Mouse (Mus musculus) CH12.LX (cell line): ENCODE measurements around the gene Asb12. TPM values are rescaled to one million over a fixed set of nuclear protein-coding genes. Genes with fewer than 3 reads are reported as not detected.

Experiments
- DNase-seq: peaks from one replicate; pipeline ENCODE4 v3.0.0-alpha.2; 2013; ENCODE audit errors: extremely low read depth
- H3K27ac ChIP-seq: 2 replicates; pipeline ENCODE4 v1.5.1; 2012; ENCODE audit warnings: low read depth, mild to moderate bottlenecking, control low read depth, moderate library complexity; ENCODE audit not compliant: insufficient read depth
- H3K27me3 ChIP-seq: replicated peaks from 2 replicates; pipeline ENCODE3; 2012; ENCODE audit warnings: inconsistent platforms
- H3K36me3 ChIP-seq, 2 experiments: replicated peaks in 1 of 2; 2 replicates each; pipeline versions ENCODE3 to v1.6.1; 2012; ENCODE audit warnings: inconsistent platforms in 1 of 2, low read length in 1 of 2, mild to moderate bottlenecking in 1 of 2, mixed read lengths in 1 of 2, moderate library complexity in 1 of 2; ENCODE audit not compliant: control insufficient read depth in 1 of 2, insufficient read depth in 1 of 2
- H3K4me1 ChIP-seq, 2 experiments: 2 replicates each; pipeline ENCODE4 v1.6.1; 2012; ENCODE audit warnings: inconsistent platforms in 1 of 2, moderate library complexity in 1 of 2; ENCODE audit not compliant: insufficient read depth in 2 of 2, control insufficient read depth in 1 of 2
- H3K4me2 ChIP-seq: 2 replicates; pipeline ENCODE4 v1.6.1; 2012; ENCODE audit warnings: low read depth, mild to moderate bottlenecking, control low read depth; ENCODE audit not compliant: poor library complexity, insufficient read depth, severe bottlenecking
- H3K4me3 ChIP-seq, 3 experiments: fragments of 150-350 bp in 1 of 3; sonication (generic) in 1 of 3; replicated peaks in 1 of 3; 2 replicates each; pipeline versions ENCODE3 to v1.5.1; 2011 to 2012; ENCODE audit warnings: low read depth in 2 of 3, low read length in 2 of 3, mild to moderate bottlenecking in 2 of 3, moderate library complexity in 2 of 3, control low read depth in 1 of 3, improper control_type of control experiment in 1 of 3, inconsistent platforms in 1 of 3, mixed read lengths in 1 of 3; ENCODE audit not compliant: poor library complexity in 1 of 3
- H3K79me2 ChIP-seq: replicated peaks from 2 replicates; pipeline ENCODE4 v1.6.1; 2012; ENCODE audit warnings: mild to moderate bottlenecking, moderate library complexity; ENCODE audit not compliant: control insufficient read depth, poor library complexity, insufficient read depth, severe bottlenecking; ENCODE audit errors: extremely low read depth
- H3K9ac ChIP-seq: 2 replicates; pipeline ENCODE4 v1.6.1; 2012; ENCODE audit warnings: low read depth, mild to moderate bottlenecking, control low read depth, moderate library complexity; ENCODE audit not compliant: insufficient read depth
- H3K9me3 ChIP-seq: replicated peaks from 2 replicates; pipeline ENCODE3; 2012; ENCODE audit warnings: low read length, inconsistent platforms, mixed read lengths
- BHLHE40 ChIP-seq: IDR thresholded peaks from 2 replicates; pipeline ENCODE4 v1.6.1; 2011; ENCODE audit warnings: mild to moderate bottlenecking, low read depth, low read length, improper control_type of control experiment
- CHD2 ChIP-seq: IDR thresholded peaks from 2 replicates; pipeline ENCODE4 v1.6.1; 2011; ENCODE audit warnings: low read length, improper control_type of control experiment
- CTCF ChIP-seq, 2 experiments: IDR thresholded peaks in 1 of 2; conservative IDR thresholded peaks in 1 of 2; 2 replicates each; pipeline ENCODE4 v1.5.1; 2011 to 2012; ENCODE audit warnings: low read depth in 2 of 2, low read length in 2 of 2, improper control_type of control experiment in 1 of 2, inconsistent platforms in 1 of 2, mild to moderate bottlenecking in 1 of 2, moderate library complexity in 1 of 2
- E2F4 ChIP-seq: IDR thresholded peaks from 2 replicates; pipeline ENCODE4 v1.6.1; 2011; ENCODE audit warnings: low read depth, low read length, improper control_type of control experiment; ENCODE audit not compliant: insufficient replicate concordance
- ELF1 ChIP-seq: IDR thresholded peaks from 2 replicates; pipeline ENCODE4 v1.6.1; 2014; ENCODE audit warnings: low read depth, mild to moderate bottlenecking, inconsistent platforms, low read length, improper control_type of control experiment
- GABPA ChIP-seq: IDR thresholded peaks from 2 replicates; pipeline ENCODE4 v1.6.1; 2012; ENCODE audit warnings: low read depth, low read length, improper control_type of control experiment, inconsistent platforms; ENCODE audit not compliant: insufficient replicate concordance
- JUND ChIP-seq: conservative IDR thresholded peaks from 2 replicates; pipeline ENCODE4 v1.6.1; 2011; ENCODE audit warnings: low read depth, low read length, improper control_type of control experiment
- KAT2A ChIP-seq: IDR thresholded peaks from 2 replicates; pipeline ENCODE4 v1.6.1; 2012; ENCODE audit warnings: low read length, improper control_type of control experiment, inconsistent platforms; ENCODE audit not compliant: insufficient replicate concordance
- MAZ ChIP-seq: IDR thresholded peaks from 2 replicates; pipeline ENCODE4 v1.6.1; 2012; ENCODE audit warnings: low read depth, mild to moderate bottlenecking, inconsistent platforms, low read length, improper control_type of control experiment, moderate library complexity
- MYC ChIP-seq: IDR thresholded peaks from 2 replicates; pipeline ENCODE4 v1.6.1; 2011; ENCODE audit warnings: low read depth, mild to moderate bottlenecking, improper control_type of control experiment, low read length
- NRF1 ChIP-seq: IDR thresholded peaks from 2 replicates; pipeline ENCODE4 v1.6.1; 2014; ENCODE audit warnings: low read depth, mild to moderate bottlenecking, inconsistent platforms, low read length, improper control_type of control experiment, moderate library complexity
- PAX5 ChIP-seq: IDR thresholded peaks from 2 replicates; pipeline ENCODE4 v1.6.1; 2012; ENCODE audit warnings: low read length, inconsistent platforms, mixed read lengths
- POLR2AphosphoS2 ChIP-seq: IDR thresholded peaks from 2 replicates; pipeline ENCODE4 v1.6.1; 2011; ENCODE audit warnings: low read depth, low read length, improper control_type of control experiment
- RAD21 ChIP-seq: IDR thresholded peaks from 2 replicates; pipeline ENCODE4 v1.6.1; 2011; ENCODE audit warnings: low read depth, mild to moderate bottlenecking, low read length, improper control_type of control experiment, moderate library complexity
- RCOR1 ChIP-seq: conservative IDR thresholded peaks from 2 replicates; pipeline ENCODE4 v1.6.1; 2012; ENCODE audit warnings: low read depth, mild to moderate bottlenecking, inconsistent platforms, low read length, improper control_type of control experiment
- SMC3 ChIP-seq: IDR thresholded peaks from 2 replicates; pipeline ENCODE4 v1.6.1; 2011; ENCODE audit warnings: low read depth, low read length, improper control_type of control experiment
- TBP ChIP-seq: conservative IDR thresholded peaks from 2 replicates; pipeline ENCODE4 v1.6.1; 2011; ENCODE audit warnings: low read depth, low read length, improper control_type of control experiment
- TCF12 ChIP-seq: IDR thresholded peaks from 2 replicates; pipeline ENCODE4 v1.6.1; 2014; ENCODE audit warnings: low read depth, mild to moderate bottlenecking, inconsistent platforms, low read length, improper control_type of control experiment
- UBTF ChIP-seq: IDR thresholded peaks from 2 replicates; pipeline ENCODE4 v1.6.1; 2012; ENCODE audit warnings: low read depth, mild to moderate bottlenecking, inconsistent platforms, low read length, improper control_type of control experiment, moderate library complexity
- USF1 ChIP-seq: IDR thresholded peaks from 2 replicates; pipeline ENCODE4 v1.6.1; 2014; ENCODE audit warnings: low read depth, mild to moderate bottlenecking, inconsistent platforms, low read length, improper control_type of control experiment
- ZC3H11A ChIP-seq: IDR thresholded peaks from 2 replicates; pipeline ENCODE4 v1.6.1; 2012; ENCODE audit warnings: low read depth, mild to moderate bottlenecking, inconsistent platforms, low read length, improper control_type of control experiment
- ZKSCAN1 ChIP-seq: IDR thresholded peaks from 2 replicates; pipeline ENCODE4 v1.6.1; 2012; ENCODE audit warnings: low read depth, inconsistent platforms, low read length, improper control_type of control experiment, borderline replicate concordance
- ZMIZ1 ChIP-seq: IDR thresholded peaks from 2 replicates; pipeline ENCODE4 v1.6.1; 2012; ENCODE audit warnings: low read depth, mild to moderate bottlenecking, inconsistent platforms, low read length, improper control_type of control experiment
- ZNF384 ChIP-seq: IDR thresholded peaks from 2 replicates; pipeline ENCODE4 v1.6.1; 2012; ENCODE audit warnings: low read depth, low read length, improper control_type of control experiment, inconsistent platforms
- dilution Hi-C: fragments of 300-500 bp; cut with MboI; formaldehyde crosslinking; loops from 2 replicates; pipeline ENCODE4 v1.14.3; 2020; ENCODE audit warnings: low sequenced_read_pairs; ENCODE audit not compliant: extremely low pct_unique_long_range_greater_than_20kb, extremely low pct_ligation_motif_present
- in situ Hi-C: fragments of 300-500 bp; cut with MboI; formaldehyde crosslinking; loops from 3 replicates; pipeline ENCODE4 v1.14.3; 2019; ENCODE audit warnings: low sequenced_read_pairs, low pct_ligation_motif_present, low pct_unique_long_range_greater_than_20kb, mixed read lengths
- polyA plus RNA-seq: library from polyadenylated mRNA; unstranded; fragments of >175 nt; gene quantifications from 2 replicates; pipeline ENCODE4 v1.2.1, GENCODE M21; 2012; ENCODE audit warnings: low read depth; ENCODE audit not compliant: insufficient read length
- total RNA-seq, 2 experiments: library from RNA; depleted of rRNA; stranded (reverse); fragments of 300-350 nt in 1 of 2; fragments of >200 nt in 1 of 2; gene quantifications; 2 replicates each; pipeline ENCODE4 v1.2.3; 2012 to 2014

Asb12 gene
- total and polyA plus RNA-seq, 3 experiments = not detected

- DNase-seq = no peak
- no peak overlapping the region for H3K4me2 ChIP-seq
- TF ChIP-seq SMC3 = no peak
- no peak for TF ChIP-seq BHLHE40
- no peak for TF ChIP-seq KAT2A
- TF ChIP-seq GABPA = no peak
- no peak for TF ChIP-seq ZKSCAN1
- TF ChIP-seq ZC3H11A = no peak
- no peak for TF ChIP-seq CHD2
- no peak for TF ChIP-seq MYC
- no peak for TF ChIP-seq USF1
- TF ChIP-seq MAZ = no peak
- TF ChIP-seq E2F4 = no peak
- no peak for TF ChIP-seq CTCF (conservative IDR thresholded peaks at IDR 0.05 in 1 of 2, IDR thresholded peaks at IDR 0.05 in 1 of 2; ENCODE audit: low read depth in 2 of 2, low read length in 2 of 2)
- no peak for TF ChIP-seq TBP
- TF ChIP-seq ELF1 = no peak
- TF ChIP-seq ZMIZ1 = no peak
- no peak for TF ChIP-seq UBTF
- TF ChIP-seq PAX5 = no peak
- no peak for TF ChIP-seq POLR2AphosphoS2
- TF ChIP-seq ZNF384 = no peak
- TF ChIP-seq, all 38 proteins: peak for 0
Measured at GRCm38 (mm10) chrX:95438491-95438890, 119.3 kb downstream of the Asb12 start.

GRCm38 (mm10) chrX:95437236-95437635 lies 120.6 kb downstream of the Asb12 start:
- DNase-seq = no peak
- in situ Hi-C loops = no loop called here

More at GRCm38 (mm10) chrX:95438491-95438890, 119.3 kb downstream of the Asb12 start:
- Histone ChIP-seq H3K36me3 (peaks cover 0 to 2% of the 10 kb centered on the region in 2 experiments), H3K27me3 (no peaks in the 10 kb centered on the region), H3K9me3 (no peaks in the 10 kb centered on the region), H3K9ac (no peak overlapping the region), H3K27ac (no peak overlapping the region), H3K4me1 (peaks cover 4% of the 10 kb centered on the region in 2 experiments), H3K79me2 (no peaks in the 10 kb centered on the region), H3K4me3 (no peak overlapping the region)
- in situ Hi-C loops (no loop called here), dilution Hi-C loops (no loop called here)

More at GRCm38 (mm10) chrX:95437236-95437635, 120.6 kb downstream of the Asb12 start:
- dilution Hi-C loops = no loop called here
- Histone ChIP-seq H3K4me3 (no peak overlapping the region), H3K27ac (no peak overlapping the region), H3K4me1 (no peaks in the 10 kb centered on the region), H3K9me3 (no peaks in the 10 kb centered on the region), H3K36me3 (peaks cover 0 to 2% of the 10 kb centered on the region in 2 experiments), H3K4me2 (no peak overlapping the region), H3K9ac (no peak overlapping the region), H3K79me2 (no peaks in the 10 kb centered on the region), H3K27me3 (no peaks in the 10 kb centered on the region)
- TF ChIP-seq BHLHE40 (no peak), TCF12 (no peak), RCOR1 (no peak), ZMIZ1 (no peak), RAD21 (no peak), JUND (no peak), ZC3H11A (no peak), NRF1 (no peak)
